Mouse (Mus musculus) liver (tissue): Measurements from ENCODE around the gene Fam186b.

ENCODE experiments used
- DNase-seq: peaks from one replicate; pipeline ENCODE4 v3.0.0-alpha.2; 2020; ENCODE audit warnings: mixed read lengths

Fam186b gene

GRCm38 (mm10) chr15:99319411-99319871, 23.8 kb upstream of the Fam186b start:
- DNase-seq, result no peak

- DNase-seq, result no peak
These were observed 23.2 kb upstream of the Fam186b start for GRCm38 (mm10) chr15:99318861-99319410.

GRCm38 (mm10) chr15:99318071-99318470, 22.4 kb upstream of the Fam186b start:
- DNase-seq, result no peak

- no peak for DNase-seq
These were observed 21.6 kb upstream of the Fam186b start for GRCm38 (mm10) chr15:99317267-99317651.

GRCm38 (mm10) chr15:99316314-99317266, 20.9 kb upstream of the Fam186b start:
- DNase-seq, result peak; percentile 68

GRCm38 (mm10) chr15:99314891-99315290, 19.2 kb upstream of the Fam186b start:
- no peak for DNase-seq

- DNase-seq, result no peak
These were observed 14.9 kb upstream of the Fam186b start for GRCm38 (mm10) chr15:99310617-99311016.

GRCm38 (mm10) chr15:99309549-99309948, 13.9 kb upstream of the Fam186b start:
- no peak for DNase-seq

- DNase-seq, result no peak
These were observed 11.8 kb upstream of the Fam186b start for GRCm38 (mm10) chr15:99307476-99307875.

- DNase-seq, result no peak
These were observed 525 bp upstream of the Fam186b start for GRCm38 (mm10) chr15:99296213-99296612.

GRCm38 (mm10) chr15:99294813-99295374, 794 bp downstream of the Fam186b start, which contains the start of gene Prpf40b:
Gene Prpf40b (plus strand): TSS chr15:99295087.
- DNase-seq, result peak; percentile 87

- no peak for DNase-seq
These were observed 1.4 kb downstream of the Fam186b start for GRCm38 (mm10) chr15:99294287-99294686.

- DNase-seq, result no peak
These were observed 5.1 kb downstream of the Fam186b start for GRCm38 (mm10) chr15:99290586-99290985.

- peak; percentile 55 for DNase-seq
These were observed 10.5 kb downstream of the Fam186b start for GRCm38 (mm10) chr15:99285189-99285535.

- peak; percentile 62 for DNase-seq
These were observed 11.0 kb downstream of the Fam186b start for GRCm38 (mm10) chr15:99284527-99285188.

GRCm38 (mm10) chr15:99283456-99283855, 12.2 kb downstream of the Fam186b start:
- no peak for DNase-seq

GRCm38 (mm10) chr15:99278271-99278670, 17.4 kb downstream of the Fam186b start:
- DNase-seq, result no peak

GRCm38 (mm10) chr15:99276095-99276494, 19.6 kb downstream of the Fam186b start:
- DNase-seq, result no peak

- peak; percentile 70 for DNase-seq
These were observed 30.0 kb downstream of the Fam186b start for GRCm38 (mm10) chr15:99265679-99266078.

GRCm38 (mm10) chr15:99264363-99264762, 31.3 kb downstream of the Fam186b start:
- no peak for DNase-seq

- no peak for DNase-seq
These were observed 33.0 kb downstream of the Fam186b start for GRCm38 (mm10) chr15:99262702-99263101.

- DNase-seq, result peak; percentile 85
These were observed 35.9 kb downstream of the Fam186b start for GRCm38 (mm10) chr15:99259730-99260252.

- DNase-seq, result no peak
These were observed 36.4 kb downstream of the Fam186b start for GRCm38 (mm10) chr15:99259167-99259729.
